Mouse (Mus musculus) heart, adult 2 months (tissue): Measurements from ENCODE around the gene Ubtd2. TPM values are rescaled to one million over a fixed set of nuclear protein-coding genes. Genes with fewer than 3 reads are reported as not detected.

ENCODE experiments used
- DNase-seq, 2 experiments: peaks; one replicate each; pipeline ENCODE4 v3.0.0; 2021
- H3K27ac ChIP-seq: fragments of 200-600 bp; 2 replicates; pipeline ENCODE4 v1.8.1; 2022
- H3K27me3 ChIP-seq: fragments of 200-500 bp; 2 replicates; pipeline ENCODE4 v1.6.1; 2012; ENCODE audit warnings: mild to moderate bottlenecking, low read length, inconsistent platforms, mixed read lengths; ENCODE audit not compliant: control insufficient read depth, insufficient read depth
- H3K36me3 ChIP-seq: fragments of 200-500 bp; 2 replicates; pipeline ENCODE4 v1.6.1; 2012; ENCODE audit warnings: low read length, inconsistent platforms; ENCODE audit not compliant: control insufficient read depth, insufficient read depth
- H3K4me1 ChIP-seq: fragments of 200-500 bp; 2 replicates; pipeline ENCODE4 v1.6.1; 2011; ENCODE audit warnings: low read length; ENCODE audit not compliant: control insufficient read depth, insufficient read depth
- H3K4me3 ChIP-seq: fragments of 200-600 bp; 2 replicates; pipeline ENCODE4 v1.8.1; 2022
- H3K79me2 ChIP-seq: fragments of 200-500 bp; replicated peaks from 2 replicates; pipeline ENCODE4 v1.6.1; 2012; ENCODE audit warnings: mild to moderate bottlenecking, inconsistent platforms, low read length, moderate library complexity, mixed read lengths; ENCODE audit not compliant: control insufficient read depth, insufficient read depth
- H3K9ac ChIP-seq: fragments of 200-500 bp; 2 replicates; pipeline ENCODE4 v1.6.1; 2012; ENCODE audit warnings: low read depth, mild to moderate bottlenecking, control low read depth, inconsistent platforms, low read length, mixed read lengths
- CTCF ChIP-seq: fragments of 200-600 bp; IDR thresholded peaks from 2 replicates; pipeline ENCODE4 v1.8.1; 2022; ENCODE audit warnings: antibody characterized with exemption, mild to moderate bottlenecking, moderate library complexity
- EP300 ChIP-seq: fragments of 200-500 bp; IDR thresholded peaks from 2 replicates; pipeline ENCODE4 v1.6.1; 2011; ENCODE audit warnings: low read depth, low read length, control low read depth; ENCODE audit not compliant: insufficient read depth
- POLR2A ChIP-seq: fragments of 200-500 bp; IDR thresholded peaks from 2 replicates; pipeline ENCODE4 v1.6.1; 2011; ENCODE audit warnings: mild to moderate bottlenecking, low read depth, low read length, control low read depth; ENCODE audit not compliant: insufficient read depth
- WGBS: fragments of 180-500 bp; shearing (Covaris S2); methylation state at CpG from one replicate; pipeline ENCODE4 v1.1.7; 2018; 5-methylcytosine and 5-hydroxymethylcytosine counted together
- intact Hi-C: fragments of 180-260 bp; cut with DNase I; formaldehyde crosslinking; loops from one replicate; pipeline ENCODE4 v1.15.1; 2025
- polyA plus RNA-seq: library from polyadenylated mRNA; depleted of rRNA; stranded (reverse); fragments of >200 nt; gene quantifications from 2 replicates; pipeline ENCODE4 v1.2.3, GENCODE M21; 2012
- total RNA-seq, 2 experiments: library from RNA; stranded (reverse); gene quantifications; 2 replicates each; pipeline ENCODE4 v1.2.3; 2021

The Ubtd2 gene
- total and polyA plus RNA-seq, 3 experiments: 4.2 to 5.1 (median 4.5) TPM

GRCm38 (mm10) chr11:32454231-32454799, 855 bp upstream of the Ubtd2 start:
- Histone ChIP-seq H3K4me1 (no peaks in the 10 kb centered on the region; the same call in none of the 2 replicates), H3K27ac (peak overlapping the region; percentile 68), H3K27me3 (no peaks in the 10 kb centered on the region), H3K36me3 (no peaks in the 10 kb centered on the region; the same call in 1 of the 2 replicates), H3K4me3 (peak overlapping the region; percentile 79), H3K9ac (peak overlapping the region; percentile 86), H3K79me2 (no peaks in the 10 kb centered on the region)
- no peak for DNase-seq
- intact Hi-C loops: loop anchor here (2.0 to 10.0 kb wide), 2 partner anchors 78 to 690 kb away; partner anchors contain the start of genes Efcab9, Fgf18 and Stk10
- TF ChIP-seq POLR2A (no peak), CTCF (no peak), EP300 (no peak)
- 5% methylated on average over 19 of the region's 19 CpGs for WGBS

DNA sequence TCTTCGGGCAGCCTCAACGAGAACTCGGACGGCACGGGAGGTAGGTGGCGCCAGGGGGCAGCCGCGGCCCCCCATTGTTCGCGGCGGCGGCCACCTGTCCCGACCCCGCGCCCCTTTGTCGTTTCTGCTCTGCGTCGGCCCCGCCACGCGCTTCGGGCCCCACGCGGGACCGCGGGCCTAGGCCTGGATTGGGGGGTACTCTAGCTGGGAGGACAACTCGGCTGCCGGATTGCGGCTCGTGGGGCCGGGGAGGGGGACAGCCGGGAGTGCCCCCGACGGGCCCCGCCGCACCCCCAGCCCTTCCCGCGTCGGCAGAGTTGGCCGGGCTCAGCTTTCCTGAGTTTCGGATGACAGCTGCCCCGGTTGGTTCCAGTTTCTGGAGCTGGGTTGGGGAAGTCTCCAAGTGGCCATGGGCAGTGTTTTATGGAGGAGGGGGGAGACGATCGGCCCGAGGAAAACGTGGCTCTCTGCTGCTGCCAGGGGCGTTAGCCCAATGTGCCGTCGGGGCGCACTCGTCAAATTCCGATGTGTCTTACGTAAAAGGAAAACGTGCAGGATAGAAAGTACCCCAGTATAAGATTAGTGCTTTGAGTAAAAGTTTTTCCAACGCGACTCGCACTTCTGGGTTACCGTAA, 454 bp downstream of the Ubtd2 start:
- intact Hi-C loops: loop anchor here (2.0 to 10.0 kb wide), 2 partner anchors 77 to 689 kb away; partner anchors contain the start of genes Efcab9, Fgf18 and Stk10
- H3K9ac ChIP-seq: peak overlapping the region; percentile 90
- peak in 1 of 2 experiments; percentile 57 for DNase-seq
- no peaks in the 10 kb centered on the region for H3K79me2 ChIP-seq
- TF ChIP-seq POLR2A (no peak), EP300 (no peak), CTCF (peak; percentile 52)
- no peaks in the 10 kb centered on the region; the same call in none of the 2 replicates for H3K4me1 ChIP-seq
- peak overlapping the region; percentile 88 for H3K27ac ChIP-seq
- peak overlapping the region; percentile 79 for H3K4me3 ChIP-seq
- no peaks in the 10 kb centered on the region; the same call in 1 of the 2 replicates for H3K36me3 ChIP-seq
- under 1% methylated on average over 56 of the region's 58 CpGs for WGBS
- no peaks in the 10 kb centered on the region for H3K27me3 ChIP-seq

DNA sequence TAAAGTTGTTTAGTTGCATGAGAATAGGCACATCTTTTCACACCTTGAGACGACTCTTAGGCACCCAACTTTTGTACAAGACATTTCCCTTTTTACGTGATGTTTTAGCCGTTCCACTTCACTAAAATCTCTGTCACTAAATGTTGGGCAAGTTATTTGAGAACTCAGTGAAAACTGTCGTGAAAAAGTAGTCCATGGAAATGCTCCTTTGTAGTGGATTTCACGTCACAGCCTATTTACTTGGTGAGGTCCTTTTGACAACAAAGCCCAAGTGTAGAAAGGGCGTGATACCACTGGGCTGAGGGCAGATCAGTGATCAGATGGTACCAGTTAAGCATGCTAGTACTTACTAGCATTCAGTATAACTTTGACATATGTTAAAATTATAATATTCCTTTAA, 1.2 kb downstream of the Ubtd2 start:
- H3K36me3 ChIP-seq: no peaks in the 10 kb centered on the region; the same call in 1 of the 2 replicates
- H3K27ac ChIP-seq: no peak overlapping the region
- no peaks in the 10 kb centered on the region; the same call in none of the 2 replicates for H3K4me1 ChIP-seq
- WGBS: 31% methylated on average over 6 of the region's 6 CpGs
- intact Hi-C loops: loop anchor here (10.0 kb wide), 1 partner anchor 688 kb away; the partner anchor contains the start of gene Fgf18
- no peak for DNase-seq
- no peaks in the 10 kb centered on the region for H3K79me2 ChIP-seq
- peak overlapping the region; percentile 79 for H3K4me3 ChIP-seq
- TF ChIP-seq EP300 (no peak), POLR2A (no peak), CTCF (no peak)
- H3K9ac ChIP-seq: peak overlapping the region; percentile 41; the same call in 1 of the 2 replicates
- H3K27me3 ChIP-seq: no peaks in the 10 kb centered on the region

DNA sequence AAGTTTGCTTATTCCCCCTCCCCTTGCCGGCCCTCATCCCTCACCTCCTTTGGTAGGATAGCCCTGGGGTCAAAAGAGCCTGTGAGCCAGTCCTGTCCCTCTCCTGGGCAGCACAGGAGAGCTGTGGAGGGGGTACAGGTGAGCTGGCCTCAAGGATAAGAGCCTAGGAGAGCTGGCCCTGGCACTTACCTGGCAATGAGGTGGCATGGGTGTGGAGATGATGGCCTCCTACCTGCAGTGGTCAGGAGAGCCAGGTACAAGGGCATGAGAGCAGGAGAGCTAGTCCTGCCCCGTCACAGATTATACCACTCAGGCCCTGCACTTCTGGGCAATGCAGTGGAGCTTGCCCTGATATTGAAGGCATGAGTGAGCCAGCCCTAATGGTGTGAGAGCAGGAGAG, 9.1 kb downstream of the Ubtd2 start:
- no peaks in the 10 kb centered on the region for H3K27me3 ChIP-seq
- H3K27ac ChIP-seq: no peak overlapping the region
- no peaks in the 10 kb centered on the region for H3K36me3 ChIP-seq
- WGBS: 65% methylated on average over 2 of the region's 2 CpGs
- intact Hi-C loops: no loop called here
- TF ChIP-seq EP300 (no peak), CTCF (no peak), POLR2A (no peak)
- no peaks in the 10 kb centered on the region; the same call in none of the 2 replicates for H3K4me1 ChIP-seq
- no peak for DNase-seq
- H3K79me2 ChIP-seq: peaks cover 4% of the 10 kb centered on the region
- no peak overlapping the region for H3K9ac ChIP-seq
- H3K4me3 ChIP-seq: no peak overlapping the region

- TF ChIP-seq POLR2A (no peak), CTCF (no peak), EP300 (no peak)
- WGBS: 64% methylated on average over 2 of the region's 2 CpGs
- no peak for DNase-seq
- Histone ChIP-seq H3K4me3 (no peak overlapping the region), H3K27ac (no peak overlapping the region), H3K79me2 (peaks cover 2% of the 10 kb centered on the region), H3K27me3 (no peaks in the 10 kb centered on the region), H3K9ac (no peak overlapping the region), H3K36me3 (no peaks in the 10 kb centered on the region), H3K4me1 (no peaks in the 10 kb centered on the region; the same call in none of the 2 replicates)
- intact Hi-C loops: no loop called here
These were observed 16.8 kb downstream of the Ubtd2 start for GRCm38 (mm10) chr11:32471925-32472324.

DNA sequence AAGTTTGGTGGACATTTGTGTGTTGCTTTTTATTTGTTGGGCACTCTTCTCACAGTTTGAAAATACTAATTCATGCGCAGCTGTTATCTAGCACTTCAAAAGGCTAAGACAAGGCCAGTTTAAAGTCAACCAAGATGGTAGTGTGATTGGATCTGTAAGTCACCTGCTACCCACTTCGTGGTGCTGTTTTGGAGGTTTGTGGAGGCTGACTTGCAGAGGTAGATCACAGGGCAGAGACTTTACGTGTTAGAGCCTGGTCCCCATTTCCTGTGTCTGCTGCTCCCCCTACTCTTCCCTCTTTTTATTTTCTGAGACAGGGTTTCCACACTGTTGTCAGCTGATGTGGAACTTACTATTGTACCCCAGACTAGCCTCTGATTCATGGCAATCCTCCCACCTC, 19.6 kb downstream of the Ubtd2 start:
- H3K36me3 ChIP-seq: no peaks in the 10 kb centered on the region
- H3K27me3 ChIP-seq: no peaks in the 10 kb centered on the region
- H3K4me1 ChIP-seq: no peaks in the 10 kb centered on the region; the same call in 1 of the 2 replicates
- intact Hi-C loops: no loop called here
- TF ChIP-seq POLR2A (no peak), CTCF (no peak), EP300 (no peak)
- no peak for DNase-seq
- WGBS: 72% methylated on average over 3 of the region's 3 CpGs
- H3K27ac ChIP-seq: no peak overlapping the region
- no peak overlapping the region for H3K4me3 ChIP-seq
- H3K79me2 ChIP-seq: no peaks in the 10 kb centered on the region; the same call in 1 of the 2 replicates
- no peak overlapping the region for H3K9ac ChIP-seq
